Comparison of ENCODE assay signal across 17 mouse cellular contexts in the genomic region with DNA sequence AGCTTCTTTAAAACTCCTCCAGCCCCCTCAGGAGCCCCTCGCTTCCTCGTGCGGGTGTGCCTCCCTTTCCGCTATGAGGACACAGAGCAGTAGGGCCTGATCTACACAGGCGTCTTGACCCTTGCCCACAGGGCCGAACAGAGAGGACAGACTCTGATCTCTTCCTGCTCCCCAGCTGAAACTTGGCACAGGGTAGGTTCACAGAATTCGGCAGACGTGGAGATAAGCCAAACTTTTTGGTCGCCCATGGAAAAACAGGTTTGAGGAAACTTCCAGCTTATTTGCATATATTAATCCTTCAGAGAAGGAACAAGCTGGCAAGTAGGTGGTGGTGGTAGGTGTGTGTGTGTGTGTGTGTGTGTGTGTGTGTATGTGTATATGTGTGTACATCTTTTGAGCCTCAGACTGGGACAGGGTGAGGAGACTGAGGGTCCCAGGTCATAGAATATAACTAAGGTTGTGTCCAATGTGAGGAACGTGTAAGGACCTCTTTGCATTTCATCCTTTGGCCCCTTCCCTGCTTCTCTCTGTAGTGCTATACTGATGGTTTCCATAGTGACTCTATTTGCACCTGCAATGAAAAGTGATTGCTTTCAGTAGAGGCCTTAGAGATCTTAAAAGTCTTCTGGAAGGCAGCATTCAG. TPM values are rescaled to one million over a fixed set of nuclear protein-coding genes. Genes with fewer than 3 reads are reported as not detected.
DNase-seq lines count a peak whose midpoint lies in the region; ATAC-seq and TF ChIP-seq lines count a peak whose summit lies in the region.
"Had no signal": no experiment of that assay in that cellular context is flagged by ENCODE, and none has a peak within 500 bp of the region (broad histone marks: within the 10 kb centered on the region; RNA-seq: fewer than 3 reads in every experiment).

No protein-coding gene starts in this region.

- TF ChIP-seq CTCF in E14TG2a.4 (conservative IDR thresholded peaks at IDR 0.05; ENCODE audit: low read length), result no peak
- TF ChIP-seq CTCF in forebrain, postnatal 0 days (IDR thresholded peaks at IDR 0.05; ENCODE audit: low read depth), result no peak

- 0 out of 2 replicates have a peak, but pooled peaks have one; percentile 43 for ATAC-seq in heart, embryonic 15.5 days (replicated peaks; ENCODE audit: insufficient number of reproducible peaks, insufficient read depth, low FRiP score, low read depth)
- ATAC-seq in heart, embryonic 12.5 days (ENCODE audit: insufficient number of reproducible peaks, low FRiP score), result no peak
- ATAC-seq in forebrain, postnatal 0 days, result no peak; the same call in 1 of the 2 replicates
- peak; percentile 22; the same call in 1 of the 2 replicates for ATAC-seq in midbrain, embryonic 11.5 days (ENCODE audit: low FRiP score)
- ATAC-seq: lung, postnatal 0 days had no signal

- H3K27me3 ChIP-seq in heart, embryonic 15.5 days, result no peaks in the 10 kb centered on the region
- H3K27me3 ChIP-seq in heart, embryonic 12.5 days (replicated peaks), result no peaks in the 10 kb centered on the region
- H3K27me3 ChIP-seq in E14TG2a.4 (ENCODE audit: insufficient read depth, low read length), result no peaks in the 10 kb centered on the region
- no peaks in the 10 kb centered on the region for H3K27me3 ChIP-seq in forebrain, postnatal 0 days (ENCODE audit: insufficient read depth, low read length)
- H3K27me3 ChIP-seq in midbrain, embryonic 11.5 days (ENCODE audit: control insufficient read depth, insufficient read depth, low read length), result no peaks in the 10 kb centered on the region; the same call in 1 of the 2 replicates

- H3K4me1 ChIP-seq in heart, embryonic 15.5 days (replicated peaks), result peaks cover 9% of the 10 kb centered on the region
- H3K4me1 ChIP-seq in heart, embryonic 12.5 days (replicated peaks), result peaks cover 16% of the 10 kb centered on the region
- H3K4me1 ChIP-seq in E14TG2a.4 (replicated peaks; ENCODE audit: low read depth, low read length), result peaks cover 85% of the 10 kb centered on the region
- H3K4me1 ChIP-seq in forebrain, postnatal 0 days (ENCODE audit: insufficient read depth), result no peaks in the 10 kb centered on the region; the same call in 1 of the 2 replicates
- peaks cover 31% of the 10 kb centered on the region for H3K4me1 ChIP-seq in midbrain, embryonic 11.5 days (ENCODE audit: control insufficient read depth, insufficient read depth, low read length)

- H3K9ac ChIP-seq in heart, embryonic 15.5 days, result no peak overlapping the region
- no peak overlapping the region for H3K9ac ChIP-seq in heart, embryonic 12.5 days
- H3K9ac ChIP-seq in forebrain, postnatal 0 days, result no peak overlapping the region
- H3K9ac ChIP-seq in midbrain, embryonic 11.5 days (ENCODE audit: low read length), result no peak overlapping the region

- no peaks in the 10 kb centered on the region for H3K36me3 ChIP-seq in heart, embryonic 15.5 days
- no peaks in the 10 kb centered on the region for H3K36me3 ChIP-seq in heart, embryonic 12.5 days
- peaks cover 9% of the 10 kb centered on the region; the same call in 1 of the 2 replicates for H3K36me3 ChIP-seq in E14TG2a.4 (ENCODE audit: insufficient read depth, low read length)
- H3K36me3 ChIP-seq in forebrain, postnatal 0 days (ENCODE audit: insufficient read depth), result no peaks in the 10 kb centered on the region
- H3K36me3 ChIP-seq in midbrain, embryonic 11.5 days (ENCODE audit: control insufficient read depth, insufficient read depth, low read length), result no peaks in the 10 kb centered on the region
- H3K36me3 ChIP-seq: limb, embryonic 10.5 days had no signal

- WGBS in heart, embryonic 15.5 days, result 60% methylated on average over 10 of the region's 10 CpGs
- 71% methylated on average over 10 of the region's 10 CpGs for WGBS in heart, embryonic 12.5 days
- WGBS in forebrain, postnatal 0 days, result 25% methylated on average over 10 of the region's 10 CpGs
- 67% methylated on average over 10 of the region's 10 CpGs for WGBS in midbrain, embryonic 11.5 days

- H3K4me2 ChIP-seq in heart, embryonic 15.5 days, result no peak overlapping the region
- H3K4me2 ChIP-seq in heart, embryonic 12.5 days, result no peak overlapping the region
- no peak overlapping the region for H3K4me2 ChIP-seq in forebrain, postnatal 0 days (ENCODE audit: low read depth)
- H3K4me2 ChIP-seq in midbrain, embryonic 11.5 days, result no peak overlapping the region

- H3K27ac ChIP-seq in heart, embryonic 15.5 days, result no peak overlapping the region
- no peak overlapping the region for H3K27ac ChIP-seq in heart, embryonic 12.5 days (ENCODE audit: poor library complexity, severe bottlenecking)
- no peak overlapping the region for H3K27ac ChIP-seq in forebrain, postnatal 0 days (ENCODE audit: low read depth, low read length)
- peak overlapping the region; percentile 68 for H3K27ac ChIP-seq in midbrain, embryonic 11.5 days (ENCODE audit: low read depth, low read length)
- H3K27ac ChIP-seq: limb, embryonic 10.5 days had no signal

- no peaks in the 10 kb centered on the region for H3K9me3 ChIP-seq in heart, embryonic 15.5 days (replicated peaks)
- H3K9me3 ChIP-seq in heart, embryonic 12.5 days (replicated peaks), result no peaks in the 10 kb centered on the region
- no peaks in the 10 kb centered on the region for H3K9me3 ChIP-seq in E14TG2a.4 (ENCODE audit: low read length)
- no peaks in the 10 kb centered on the region for H3K9me3 ChIP-seq in forebrain, postnatal 0 days (ENCODE audit: low read length)
- H3K9me3 ChIP-seq in midbrain, embryonic 11.5 days (ENCODE audit: control insufficient read depth, low read length), result no peaks in the 10 kb centered on the region

- H3K4me3 ChIP-seq in heart, embryonic 15.5 days, result no peak overlapping the region
- no peak overlapping the region for H3K4me3 ChIP-seq in heart, embryonic 12.5 days
- H3K4me3 ChIP-seq in E14TG2a.4 (replicated peaks; ENCODE audit: low read length), result peak overlapping the region; percentile 49
- H3K4me3 ChIP-seq in forebrain, postnatal 0 days (ENCODE audit: low read depth, low read length), result no peak overlapping the region
- H3K4me3 ChIP-seq in midbrain, embryonic 11.5 days (ENCODE audit: low read depth, low read length), result no peak overlapping the region
- H3K4me3 ChIP-seq: erythroblast, embryonic 14.5 days; limb, embryonic 10.5 days; myocyte had no signal

- peak; percentile 14 for DNase-seq in forebrain, postnatal 0 days
- DNase-seq in midbrain, embryonic 11.5 days (ENCODE audit: low spot score, missing footprints), result peak; percentile 86
- DNase-seq in ovary, postnatal 14 days (ENCODE audit: low spot score), result no peak
- no peak for DNase-seq in right cerebral cortex, postnatal 14 days
- DNase-seq in Muller cell, postnatal 12 days (ENCODE audit: inconsistent ontology term), result no peak
- DNase-seq: thymus, postnatal 4 days had no signal

RNA-seq across cellular contexts. Expression of gene Kcnk5, which starts 43.1 kb away (rescaled TPM):
- 1.8 and 4.1 TPM in 2 replicates for polyA plus RNA-seq in heart, embryonic 15.5 days (2015; fragmentation: Nextera tagmentation; extraction: Ambion mirVana)
- 3.5 and 3.6 TPM in 2 replicates for polyA plus RNA-seq in heart, embryonic 12.5 days (2016; fragmentation: Nextera tagmentation; extraction: Ambion mirVana)
- 0.76 and 1.0 TPM in 2 replicates for total RNA-seq in forebrain, postnatal 0 days (2014; rRNA removed)
- 0.63 and 0.71 TPM in 2 replicates for polyA plus RNA-seq in forebrain, postnatal 0 days (2015; fragmentation: Nextera tagmentation; extraction: Ambion mirVana)
- 4.5 and 6.6 TPM in 2 replicates for polyA plus RNA-seq in midbrain, embryonic 11.5 days (2014; fragmentation: Nextera tagmentation; extraction: Ambion mirVana)

RNA-seq across cellular contexts. Expression of gene Kcnk16, which starts 44.3 kb away (rescaled TPM):
- polyA plus RNA-seq in heart, embryonic 15.5 days (2015; fragmentation: Nextera tagmentation; extraction: Ambion mirVana), result 0.13 and 0.44 TPM in 2 replicates
- polyA plus RNA-seq in heart, embryonic 12.5 days (2016; fragmentation: Nextera tagmentation; extraction: Ambion mirVana), result not detected in 2 replicates
- total RNA-seq in forebrain, postnatal 0 days (2014; rRNA removed), result not detected in 2 replicates
- not detected in 2 replicates for polyA plus RNA-seq in forebrain, postnatal 0 days (2015; fragmentation: Nextera tagmentation; extraction: Ambion mirVana)
- not detected in 2 replicates for polyA plus RNA-seq in midbrain, embryonic 11.5 days (2014; fragmentation: Nextera tagmentation; extraction: Ambion mirVana)
- total RNA-seq: common myeloid progenitor, adult 5-6 weeks; gastrocnemius, postnatal 4 days; layer of hippocampus, adult 8-10 months had no signal
- polyA plus RNA-seq: heart, postnatal 0 days; limb, embryonic 10.5 days; lung, postnatal 0 days; myocyte had no signal

Comparison
In these comparisons a context has a peak if more than half of its experiments do, and no peak if none do; other contexts are left out.
1. ATAC-seq: peak in heart, embryonic 15.5 days (single experiment) and midbrain, embryonic 11.5 days (single experiment); none in heart, embryonic 12.5 days (single experiment) and forebrain, postnatal 0 days (single experiment).
2. DNase-seq: peak in forebrain, postnatal 0 days (single experiment) and midbrain, embryonic 11.5 days (single experiment); none in ovary, postnatal 14 days (single experiment), right cerebral cortex, postnatal 14 days (single experiment) and Muller cell, postnatal 12 days (single experiment).